Mouse (Mus musculus) v-Abl transformed pro-B cells (cell line): ENCODE measurements around the gene Lamb3.

Experiments used
- in situ Hi-C, 2 experiments: fragments of 400-800 bp; cut with MboI; formaldehyde crosslinking; loops; one replicate each; pipeline ENCODE4 v1.15.1; 2025; ENCODE audit not compliant: unreplicated experiment in 2 of 2

Gene Lamb3

DNA sequence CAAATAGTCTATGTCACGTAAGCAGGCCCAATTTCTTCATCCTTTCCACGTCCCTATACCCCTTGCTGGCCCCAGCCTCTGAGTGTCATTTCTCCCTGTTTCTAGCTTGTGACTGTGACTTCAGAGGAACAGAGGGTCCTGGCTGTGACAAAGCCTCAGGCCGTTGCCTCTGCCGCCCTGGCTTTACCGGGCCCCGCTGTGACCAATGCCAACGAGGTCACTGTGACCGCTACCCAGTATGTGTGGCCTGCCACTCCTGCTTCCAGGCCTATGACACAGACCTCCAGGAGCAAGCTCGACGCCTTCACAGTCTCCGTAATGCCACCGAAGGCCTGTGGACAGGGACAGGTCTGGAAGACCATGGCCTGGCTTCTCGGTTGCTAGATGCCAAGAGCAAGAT is 124.5 kb downstream of the Lamb3 start:
- in situ Hi-C loops = no loop called here

- in situ Hi-C loops = no loop called here
Measured at GRCm38 (mm10) chr1:193332671-193333070, 125.2 kb downstream of the Lamb3 start.

DNA sequence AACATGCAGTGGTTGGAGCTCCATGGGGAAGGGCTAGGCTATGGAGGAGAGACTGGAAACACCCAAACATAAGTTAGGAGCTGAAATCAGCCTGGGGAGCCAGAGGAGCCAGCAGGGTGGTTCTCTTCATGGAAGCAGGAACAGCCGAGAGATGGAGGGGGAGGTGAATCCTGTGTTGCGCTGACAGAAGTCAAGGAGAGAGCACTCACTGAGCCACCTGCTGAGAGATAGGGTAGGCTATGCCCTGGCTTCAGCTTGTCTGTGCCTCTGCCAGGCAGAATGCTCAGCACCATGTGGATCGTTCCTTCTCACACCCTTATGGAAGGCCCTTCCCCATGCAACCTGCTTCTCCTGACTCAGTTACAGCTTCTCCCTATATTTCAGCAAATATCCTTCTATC is 126.3 kb downstream of the Lamb3 start:
- in situ Hi-C loops = no loop called here

- in situ Hi-C loops = no loop called here
Measured at GRCm38 (mm10) chr1:193334546-193334945, 127.0 kb downstream of the Lamb3 start.

DNA sequence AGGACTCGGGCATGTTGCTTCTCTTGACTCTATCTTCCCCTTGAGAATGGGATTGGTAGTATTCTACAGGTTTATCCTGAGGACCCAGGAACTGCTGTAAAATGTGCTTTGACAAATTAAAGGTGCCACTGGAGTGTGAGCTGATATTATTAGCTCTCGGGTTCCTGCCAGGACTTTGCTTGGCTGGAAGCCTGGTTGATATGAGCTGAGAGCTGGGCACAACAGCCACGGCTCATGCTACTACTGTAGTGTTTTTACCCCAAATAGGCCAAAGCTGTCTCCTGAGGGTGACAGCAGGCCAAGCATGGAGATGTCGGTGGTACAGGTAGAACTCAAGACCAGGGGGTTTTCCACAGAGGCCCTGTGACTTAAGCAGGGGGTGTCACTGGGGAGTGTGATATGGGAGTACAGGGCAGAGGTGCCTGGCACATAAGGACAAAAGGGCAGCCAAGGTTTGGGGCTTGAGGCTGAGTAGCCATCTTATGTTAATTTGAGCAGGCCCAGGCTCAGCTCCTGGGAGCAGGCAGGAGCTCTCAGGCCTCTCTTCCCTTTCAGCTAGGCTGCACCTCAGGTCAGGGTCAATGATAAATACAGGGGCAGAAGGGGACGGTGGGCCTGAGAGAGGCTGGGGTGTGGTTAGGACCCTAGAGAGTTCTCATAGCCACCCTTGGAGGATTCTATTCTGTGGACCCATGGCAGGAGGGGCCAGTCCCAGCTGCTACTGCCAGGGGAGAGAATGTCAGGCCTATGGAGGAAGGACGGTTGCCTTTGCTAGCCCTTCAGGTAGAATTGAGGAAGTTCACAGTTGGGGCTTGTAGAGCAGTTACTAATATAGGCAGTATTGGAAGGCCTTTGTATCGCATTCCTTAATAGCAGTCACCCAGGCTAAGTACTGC is 128.9 kb downstream of the Lamb3 start:
- in situ Hi-C loops = no loop called here

GRCm38 (mm10) chr1:193337018-193337321 is 129.5 kb downstream of the Lamb3 start:
- in situ Hi-C loops = no loop called here

DNA sequence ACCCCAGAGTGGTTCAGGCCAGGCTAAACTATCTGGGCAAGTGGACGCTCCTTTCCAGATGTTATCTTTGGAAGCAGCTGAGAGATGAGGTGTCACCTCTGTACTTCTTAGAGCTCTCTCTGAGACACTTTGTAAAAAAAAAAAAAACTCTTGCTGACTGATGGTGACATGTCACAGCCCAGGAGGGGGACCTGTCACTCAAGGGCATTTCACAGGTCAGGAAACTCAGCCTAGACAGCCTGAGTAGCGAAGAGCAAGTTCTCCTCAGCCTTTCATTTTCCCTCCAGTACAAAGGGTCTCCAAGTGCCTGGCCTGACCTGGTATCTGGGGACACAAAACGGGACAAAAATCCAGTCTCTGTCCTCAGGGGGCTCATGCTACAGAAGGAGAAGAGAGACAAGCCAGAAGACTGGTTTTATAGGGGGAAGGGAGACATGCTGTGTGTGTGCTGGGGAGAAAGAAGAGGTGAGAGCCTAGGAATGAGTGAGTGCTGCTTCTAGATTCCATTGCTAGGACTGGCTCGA is 130.3 kb downstream of the Lamb3 start:
- in situ Hi-C loops = no loop called here

- in situ Hi-C loops = no loop called here
Measured at GRCm38 (mm10) chr1:193338363-193338995, 131.0 kb downstream of the Lamb3 start.

- in situ Hi-C loops = no loop called here
Measured at GRCm38 (mm10) chr1:193342198-193342946, 134.9 kb downstream of the Lamb3 start.

DNA sequence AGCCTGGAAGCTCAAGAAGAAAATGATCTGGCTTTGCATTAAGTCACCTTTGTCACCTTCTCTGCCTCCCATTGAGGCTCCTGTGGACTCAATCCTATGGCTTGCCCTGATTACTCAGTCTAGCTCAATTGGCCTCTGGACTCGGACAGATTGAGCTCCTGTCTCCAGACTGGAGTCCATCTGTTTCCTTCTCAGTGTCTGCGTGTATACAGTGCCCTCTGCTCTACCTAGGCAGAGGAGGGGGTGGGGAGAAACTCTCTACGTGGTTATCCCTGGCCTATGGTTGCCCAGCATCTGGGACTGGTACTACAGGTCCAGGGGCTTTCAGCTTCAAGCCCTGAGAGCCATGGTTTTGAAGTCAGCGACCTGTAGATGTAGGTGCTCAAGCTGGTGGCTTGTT is 136.4 kb downstream of the Lamb3 start:
- in situ Hi-C loops = no loop called here

GRCm38 (mm10) chr1:193344976-193345375 is 137.5 kb downstream of the Lamb3 start:
- in situ Hi-C loops = no loop called here

DNA sequence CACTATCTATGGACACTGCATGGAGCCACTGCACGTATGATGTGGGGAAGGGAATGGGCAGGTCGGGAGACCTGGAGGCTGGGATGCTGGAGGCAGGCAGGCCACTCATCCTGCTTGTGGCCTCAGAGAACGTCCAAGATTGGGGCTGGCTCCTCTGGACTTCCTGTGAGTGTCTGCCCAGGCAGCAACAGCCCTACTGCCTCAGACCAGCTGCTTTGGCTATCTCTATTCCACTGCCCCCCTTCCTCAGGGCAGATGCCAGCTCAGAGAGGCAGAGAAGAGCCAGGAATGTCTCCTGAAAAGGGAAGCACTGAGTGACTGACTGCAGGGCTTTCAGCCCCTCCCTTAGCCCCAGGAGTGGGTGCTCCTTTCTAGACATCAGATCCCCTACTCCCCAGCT is 139.4 kb downstream of the Lamb3 start:
- in situ Hi-C loops = no loop called here

DNA sequence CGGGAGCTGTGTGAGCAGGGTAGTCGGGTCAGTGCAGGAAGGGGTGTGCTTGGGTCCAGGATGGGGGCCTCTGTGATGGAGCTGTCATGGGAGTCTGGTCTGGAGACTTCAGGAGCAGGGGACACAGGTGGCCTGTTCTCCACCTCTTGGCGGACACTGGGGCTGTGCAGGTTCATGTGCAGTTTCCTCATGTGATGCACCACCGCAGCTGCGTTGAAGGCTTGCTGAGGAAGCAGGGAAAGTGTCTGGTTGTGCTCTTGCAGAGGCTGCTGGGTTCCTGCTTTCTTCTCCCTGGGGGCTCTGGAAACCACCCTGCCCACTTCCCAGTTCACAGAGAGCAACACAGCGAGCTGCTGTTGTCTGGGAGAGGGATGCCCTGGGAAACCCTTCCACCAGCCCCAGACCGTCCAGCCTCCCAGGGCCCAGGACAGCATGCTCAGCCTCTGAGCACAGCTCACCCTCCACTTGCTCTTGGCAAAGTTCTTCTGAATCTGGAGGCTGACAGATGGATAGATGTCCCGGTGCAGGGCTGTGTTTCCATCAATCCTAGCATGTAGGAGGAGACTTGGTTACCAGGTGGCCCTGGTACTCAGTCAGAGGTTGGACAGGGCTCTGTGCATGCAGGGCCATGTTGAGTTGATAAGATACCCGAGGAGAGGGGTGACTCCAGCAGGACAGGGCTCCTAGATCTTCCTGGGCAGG is 140.9 kb downstream of the Lamb3 start:
- in situ Hi-C loops = no loop called here

- in situ Hi-C loops = loop anchor here in 1 of 2 experiments (25.0 kb wide), 1 partner anchor 613 kb away; no protein-coding TSS in a partner anchor
Measured at GRCm38 (mm10) chr1:193349702-193350545, 142.4 kb downstream of the Lamb3 start.

DNA sequence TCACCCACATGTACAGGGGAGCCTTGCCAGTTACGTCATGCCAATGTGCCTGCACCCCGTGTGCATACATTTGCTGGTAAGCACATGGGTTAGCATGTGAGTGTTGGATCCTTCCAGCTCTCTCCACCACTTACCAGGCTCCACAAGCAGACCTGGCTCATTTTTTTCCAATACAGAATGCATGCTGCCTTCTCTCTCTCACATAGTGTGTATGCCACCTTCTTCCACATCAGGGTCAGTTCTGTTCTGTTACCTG is 143.0 kb downstream of the Lamb3 start:
- in situ Hi-C loops = loop anchor here in 1 of 2 experiments (25.0 kb wide), 1 partner anchor 613 kb away; no protein-coding TSS in a partner anchor

DNA sequence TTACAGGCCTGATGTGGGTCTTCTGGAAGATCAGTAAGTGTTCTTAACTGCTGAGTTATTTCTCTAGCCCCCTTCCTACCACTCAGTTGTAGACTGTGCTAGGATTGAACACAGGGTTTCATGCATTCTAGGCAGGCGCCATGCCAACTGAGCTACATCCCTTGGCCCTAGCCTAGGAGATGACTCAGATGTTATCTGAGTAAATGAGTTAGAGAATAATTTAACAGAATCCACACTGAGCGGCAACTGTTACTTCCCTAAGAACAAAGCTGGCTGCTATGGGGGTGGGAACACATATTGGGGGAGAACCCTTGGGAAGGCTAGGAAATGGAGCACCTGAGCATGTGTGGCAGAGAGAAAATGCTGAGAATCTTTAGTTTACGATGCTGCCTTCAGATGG is 144.1 kb downstream of the Lamb3 start:
- in situ Hi-C loops = loop anchor here in 1 of 2 experiments (25.0 kb wide), 1 partner anchor 614 kb away; no protein-coding TSS in a partner anchor

- in situ Hi-C loops = loop anchor here in 1 of 2 experiments (25.0 kb wide), 1 partner anchor 622 kb away; no protein-coding TSS in a partner anchor
Measured at GRCm38 (mm10) chr1:193359199-193359598, 151.7 kb downstream of the Lamb3 start.

- in situ Hi-C loops = loop anchor here in 1 of 2 experiments (25.0 kb wide), 1 partner anchor 624 kb away; no protein-coding TSS in a partner anchor
Measured at GRCm38 (mm10) chr1:193361181-193361580, 153.7 kb downstream of the Lamb3 start.

DNA sequence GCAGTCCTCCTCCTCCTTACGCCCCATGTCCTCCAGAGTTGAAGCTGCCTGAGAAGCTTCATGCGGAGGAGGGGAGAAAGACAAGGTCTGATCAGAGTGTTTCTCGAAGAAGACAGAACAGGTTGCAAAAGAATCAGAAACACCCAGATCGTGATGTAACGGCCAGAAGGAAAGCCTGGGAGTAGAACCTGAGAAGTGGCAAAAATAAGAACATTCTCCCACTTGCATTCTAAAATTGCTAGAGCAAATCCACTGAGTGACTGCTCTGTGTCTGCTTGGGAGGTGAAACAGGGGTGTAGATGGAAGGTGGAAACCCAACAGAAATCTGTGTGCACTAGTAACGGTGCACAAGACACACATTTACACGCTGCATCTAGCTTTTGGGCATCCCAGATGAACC is 154.6 kb downstream of the Lamb3 start:
- in situ Hi-C loops = loop anchor here in 1 of 2 experiments (25.0 kb wide), 1 partner anchor 625 kb away; no protein-coding TSS in a partner anchor
